Mouse (Mus musculus) spleen, adult 12 weeks (tissue): ENCODE results near the gene Gm17019.
"Not testable (repeated sequence)": the region's sequence is repeated elsewhere in the genome, so short reads cannot be mapped to it uniquely, and the experiment has no call there.

ENCODE experiments used
- DNase-seq: peaks from one replicate; pipeline ENCODE4 v3.0.0; 2022; ENCODE audit warnings: low spot score

Gene Gm17019

DNA sequence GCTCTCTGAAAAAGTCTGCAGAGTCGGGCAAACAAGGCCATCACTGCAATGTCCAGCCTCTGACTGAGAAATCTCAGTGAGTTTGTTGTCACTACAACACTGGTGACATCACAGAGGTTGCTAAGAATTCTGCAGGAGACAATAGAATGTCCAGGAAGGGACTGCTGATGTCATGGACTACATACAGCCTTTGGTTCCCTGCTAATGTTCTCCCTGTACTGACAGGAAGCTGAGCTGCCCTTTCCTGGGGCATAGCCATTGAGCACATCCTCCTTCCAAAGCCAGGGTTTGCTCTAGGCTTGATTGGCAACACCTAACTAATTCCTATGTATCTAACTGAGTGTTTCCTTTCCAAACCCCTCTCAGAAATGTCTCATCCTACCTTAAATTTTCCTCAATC lies at the start of gene Gm17019:
Gene Gm17019 (minus strand): TSS at position 101 of the 400 bp plus-strand sequence.
- not testable (repeated sequence) for DNase-seq

DNA sequence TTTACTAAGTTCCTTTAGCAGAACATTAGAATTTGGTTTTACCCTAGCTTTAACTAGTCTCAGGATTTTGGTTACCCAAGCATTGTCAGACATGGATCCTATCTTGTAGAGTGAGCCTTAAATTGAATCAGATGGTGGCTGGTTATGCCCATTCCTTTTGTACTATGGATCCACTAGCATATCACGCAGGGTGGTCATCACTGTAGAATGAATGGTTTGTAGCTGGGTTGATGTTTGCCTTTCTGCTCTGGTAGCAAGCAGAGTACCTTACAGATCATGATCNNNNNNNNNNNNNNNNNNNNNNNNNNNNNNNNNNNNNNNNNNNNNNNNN lies 29.6 kb upstream of the Gm17019 start:
- not testable (repeated sequence) for DNase-seq

DNA sequence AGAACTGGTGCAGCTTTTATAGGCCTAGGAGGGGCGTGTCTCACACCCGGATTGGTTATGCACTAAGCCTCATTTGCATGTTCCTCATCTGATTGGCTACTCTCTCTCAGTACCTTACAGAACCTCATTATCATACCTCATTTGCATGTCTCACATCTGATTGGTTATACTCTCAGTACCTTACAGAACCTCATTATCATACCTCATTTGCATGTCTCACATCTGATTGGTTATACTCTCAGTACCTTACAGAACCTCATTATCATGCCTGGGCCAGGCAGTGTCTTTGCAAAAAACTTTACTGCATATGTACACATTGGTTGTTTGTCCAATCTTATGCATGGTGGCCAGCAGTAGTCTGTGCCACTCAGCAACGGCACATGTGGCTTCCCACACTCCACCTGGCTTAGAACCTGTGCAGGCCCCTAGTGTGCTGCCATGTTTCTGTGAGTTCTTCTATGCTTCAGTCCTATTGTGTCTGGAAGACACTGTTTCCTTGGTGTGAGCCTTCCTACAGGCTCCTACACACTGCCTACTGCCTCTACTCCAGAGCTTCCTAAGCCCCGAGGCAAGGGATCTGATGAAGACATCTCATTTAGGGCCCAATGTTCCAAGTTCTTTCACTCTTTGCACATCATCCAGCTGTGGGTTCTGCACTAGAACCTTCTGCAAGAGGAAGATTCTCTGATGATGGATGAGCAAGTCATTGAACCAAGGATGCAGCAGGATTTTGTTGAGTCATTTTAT lies 29.0 kb upstream of the Gm17019 start:
- DNase-seq = not testable (repeated sequence)

DNA sequence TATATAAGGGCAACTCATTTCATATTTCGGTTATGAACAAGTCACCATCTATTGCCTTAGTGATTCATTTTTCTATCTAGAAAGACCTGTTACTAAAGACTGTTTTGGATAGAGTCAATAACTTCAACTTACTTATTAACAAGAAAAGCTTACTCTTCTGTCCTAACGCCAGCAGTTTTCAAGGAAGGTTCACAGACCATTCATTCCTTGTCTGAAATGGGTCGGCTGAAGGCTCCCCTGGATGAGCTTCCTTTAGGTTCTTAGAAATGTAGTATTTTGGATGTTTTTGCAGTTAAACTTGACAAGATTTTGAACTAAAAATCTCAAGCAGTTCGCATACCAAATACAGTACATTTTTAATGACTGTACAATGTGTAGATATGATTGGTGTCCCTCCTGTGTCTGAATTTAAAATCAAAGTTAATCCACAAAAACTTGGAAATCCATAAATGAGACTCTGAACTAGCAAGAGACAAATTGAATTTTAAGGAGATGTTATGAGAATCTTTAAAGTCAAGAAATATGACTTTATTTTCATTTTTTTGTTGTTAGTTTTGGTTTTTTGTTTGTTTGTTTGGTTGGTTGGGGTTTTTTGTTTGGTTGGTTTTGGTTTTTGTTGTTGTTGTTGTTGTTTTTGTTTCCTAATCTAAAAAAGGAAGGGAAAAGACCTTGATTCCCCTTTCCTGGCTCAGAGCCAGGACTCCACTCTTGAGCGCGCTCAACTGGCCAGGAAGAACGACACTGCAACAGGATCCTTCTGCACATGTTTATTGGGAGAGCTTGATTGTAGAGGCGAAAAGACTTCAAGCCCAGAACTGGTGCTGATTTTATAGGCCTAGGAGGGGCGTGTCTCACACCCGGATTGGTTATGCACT lies 21.6 kb upstream of the Gm17019 start:
- not testable (repeated sequence) for DNase-seq

DNA sequence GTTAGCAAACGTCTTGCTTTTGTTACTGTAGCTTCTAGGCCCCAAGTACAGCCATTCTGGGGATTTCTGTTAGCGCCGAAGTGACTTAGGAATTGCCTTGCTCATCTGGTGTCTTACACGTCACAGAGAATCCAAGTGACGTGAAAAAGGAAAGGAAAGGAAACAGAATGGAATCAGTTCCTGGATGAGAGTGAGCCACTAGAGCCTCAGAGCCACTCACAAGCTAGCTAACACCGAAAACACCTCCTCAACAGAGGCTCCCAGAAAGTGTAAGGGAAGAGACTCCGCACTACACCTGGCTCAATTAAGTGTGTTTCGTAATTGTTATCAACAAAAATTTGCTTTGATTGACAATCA lies 20.8 kb upstream of the Gm17019 start:
- not testable (repeated sequence) for DNase-seq

- DNase-seq = not testable (repeated sequence)
Measured at GRCm38 (mm10) chr5:15052945-15053605, 20.3 kb upstream of the Gm17019 start.

DNA sequence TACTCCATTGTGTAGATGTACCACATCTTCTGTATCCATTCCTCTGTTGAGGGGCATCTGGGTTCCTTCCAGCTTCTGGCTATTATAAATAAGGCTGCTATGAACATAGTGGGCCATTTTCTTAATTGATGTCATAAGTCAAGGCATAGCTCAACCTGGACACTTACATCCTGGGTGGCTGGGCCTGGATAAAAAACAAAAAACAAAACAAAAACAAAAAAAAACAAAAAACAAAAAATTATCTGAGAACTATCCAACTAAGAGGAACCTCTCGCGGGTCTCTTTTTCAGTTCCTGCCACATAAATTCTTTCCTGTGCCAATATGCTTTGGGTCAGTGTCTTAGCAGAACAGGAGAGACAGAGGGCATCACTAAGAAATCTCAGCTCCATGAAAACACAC lies 18.0 kb upstream of the Gm17019 start:
- DNase-seq = not testable (repeated sequence)

GRCm38 (mm10) chr5:15044830-15045767 lies 12.3 kb upstream of the Gm17019 start:
- not testable (repeated sequence) for DNase-seq

GRCm38 (mm10) chr5:15040784-15041183 lies 8.0 kb upstream of the Gm17019 start:
- DNase-seq = not testable (repeated sequence)

DNA sequence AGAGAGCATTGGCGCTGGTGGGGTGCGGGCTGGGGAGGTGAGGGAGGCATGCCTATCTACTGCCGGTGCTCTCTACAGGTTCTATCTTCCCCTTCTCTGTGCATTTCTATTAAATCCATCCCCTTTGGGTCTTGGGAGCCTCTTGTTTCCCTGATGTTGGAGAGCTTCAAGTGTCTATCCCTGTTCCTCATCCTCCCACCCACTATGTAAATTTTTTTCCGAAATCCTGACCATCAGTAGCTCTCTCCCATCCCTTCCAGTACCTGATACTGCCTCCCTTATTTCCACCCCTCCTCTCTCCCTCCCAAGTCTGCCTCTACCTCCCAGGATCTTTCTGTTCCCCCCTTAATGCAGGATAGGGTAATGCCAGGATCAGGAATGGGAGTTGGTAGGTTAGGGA lies 7.2 kb upstream of the Gm17019 start:
- DNase-seq = not testable (repeated sequence)

GRCm38 (mm10) chr5:15024316-15024715 lies 8.5 kb downstream of the Gm17019 start:
- DNase-seq = not testable (repeated sequence)

GRCm38 (mm10) chr5:15020067-15020466 lies 12.7 kb downstream of the Gm17019 start:
- DNase-seq = not testable (repeated sequence)

DNA sequence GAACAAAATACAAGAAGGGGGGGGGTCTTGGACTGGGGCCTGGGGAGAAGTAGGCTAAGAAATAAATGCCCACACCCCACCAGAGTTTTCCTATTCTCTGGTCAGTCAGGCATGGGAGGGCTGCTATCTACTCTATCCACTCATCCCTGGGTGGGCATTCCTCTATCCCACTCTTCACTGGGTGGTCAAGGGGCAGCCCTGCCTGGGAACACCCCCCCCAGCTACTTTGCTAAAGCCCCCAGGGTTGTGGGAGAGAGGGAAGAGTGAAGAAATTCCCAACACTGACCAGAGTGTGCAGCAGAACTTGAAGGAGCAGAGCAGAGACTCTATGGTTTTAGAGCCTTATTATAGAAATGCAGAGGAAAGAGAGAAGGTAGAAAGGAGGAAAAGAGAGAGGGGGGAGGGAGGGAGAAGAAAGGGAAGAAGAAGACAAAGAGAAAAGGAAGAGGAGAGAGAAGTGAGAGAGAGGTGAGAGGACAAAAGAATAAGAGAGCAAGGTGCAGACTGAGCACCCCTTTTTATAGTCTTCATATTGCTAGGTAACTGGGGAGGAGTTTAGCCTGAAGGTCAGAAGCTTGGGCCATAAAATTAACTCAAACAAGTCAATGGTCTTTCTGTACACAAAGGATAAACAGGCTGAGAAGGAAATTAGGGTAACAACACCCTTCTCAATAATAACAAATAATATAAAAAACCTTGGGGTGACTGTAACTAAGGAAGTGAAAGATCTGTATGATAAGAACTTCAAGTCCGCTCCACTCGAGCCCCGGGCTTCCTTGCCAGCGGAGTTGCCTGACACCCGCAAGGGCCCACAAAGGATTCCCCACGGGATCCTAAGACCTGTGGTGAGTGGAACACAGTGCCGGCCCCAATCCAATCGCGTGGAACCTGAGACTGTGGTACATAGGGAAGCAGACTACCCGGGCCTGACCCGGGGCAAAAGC lies 21.9 kb downstream of the Gm17019 start:
- DNase-seq = not testable (repeated sequence)

- DNase-seq = not testable (repeated sequence)
Measured at GRCm38 (mm10) chr5:15006907-15007306, 25.9 kb downstream of the Gm17019 start.

- DNase-seq = not testable (repeated sequence)
Measured at GRCm38 (mm10) chr5:15006288-15006687, 26.5 kb downstream of the Gm17019 start.

GRCm38 (mm10) chr5:15005584-15005983 lies 27.2 kb downstream of the Gm17019 start:
- not testable (repeated sequence) for DNase-seq

GRCm38 (mm10) chr5:15004569-15005562 lies 27.9 kb downstream of the Gm17019 start:
- DNase-seq = not testable (repeated sequence)

DNA sequence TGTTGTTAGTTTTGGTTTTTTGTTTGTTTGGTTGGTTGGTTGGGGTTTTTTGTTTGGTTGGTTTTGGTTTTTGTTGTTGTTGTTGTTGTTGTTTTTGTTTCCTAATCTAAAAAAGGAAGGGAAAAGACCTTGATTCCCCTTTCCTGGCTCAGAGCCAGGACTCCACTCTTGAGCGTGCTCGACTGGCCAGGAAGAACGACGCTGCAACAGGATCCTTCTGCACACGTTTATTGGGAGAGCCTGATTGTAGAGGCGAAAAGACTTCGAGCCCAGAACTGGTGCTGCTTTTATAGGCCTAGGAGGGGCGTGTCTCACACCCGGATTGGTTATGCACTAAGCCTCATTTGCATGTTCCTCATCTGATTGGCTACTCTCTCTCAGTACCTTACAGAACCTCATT lies 34.7 kb downstream of the Gm17019 start:
- not testable (repeated sequence) for DNase-seq

- DNase-seq = not testable (repeated sequence)
Measured at GRCm38 (mm10) chr5:14997556-14997955, 35.2 kb downstream of the Gm17019 start.
